Mouse (Mus musculus): ENCODE measurements around the gene Cyfip1. TPM values are rescaled to one million over a fixed set of nuclear protein-coding genes. Genes with fewer than 3 reads are reported as not detected.

Gene Cyfip1
- polyA plus RNA-seq, 1 experiment from 2014 or later = 83.7 TPM

GRCm38 (mm10) chr7:55868247-55868646, 26.7 kb downstream of the Cyfip1 start:
- 84% methylated on average over 7 of the region's 7 CpGs for WGBS

GRCm38 (mm10) chr7:55869220-55869619, 27.7 kb downstream of the Cyfip1 start:
- Histone ChIP-seq H3K9ac (no peak overlapping the region), H3K27ac (no peak overlapping the region), H3K4me2 (replicated peaks) (no peak overlapping the region), H3K4me3 (no peak overlapping the region), H3K9me3 (replicated peaks) (no peaks in the 10 kb centered on the region), H3K4me1 (no peaks in the 10 kb centered on the region), H3K36me3 (peaks cover 19% of the 10 kb centered on the region), H3K27me3 (no peaks in the 10 kb centered on the region)
- 81% methylated on average over 3 of the region's 3 CpGs for WGBS
- no peak for ATAC-seq (ENCODE audit: low FRiP score)

More at GRCm38 (mm10) chr7:55868247-55868646, 26.7 kb downstream of the Cyfip1 start:
- H3K9ac ChIP-seq = no peak overlapping the region
- H3K4me3 ChIP-seq = no peak overlapping the region
- no peak for ATAC-seq (ENCODE audit: low FRiP score)
- H3K4me1 ChIP-seq = no peaks in the 10 kb centered on the region
- no peak overlapping the region for H3K4me2 ChIP-seq (replicated peaks)
- H3K36me3 ChIP-seq = peaks cover 10% of the 10 kb centered on the region; the same call in 1 of the 2 replicates
- no peaks in the 10 kb centered on the region for H3K27me3 ChIP-seq
- no peaks in the 10 kb centered on the region for H3K9me3 ChIP-seq (replicated peaks)
- H3K27ac ChIP-seq = no peak overlapping the region

GRCm38 (mm10) chr7:55870340-55871020, 28.9 kb downstream of the Cyfip1 start:
- Histone ChIP-seq H3K4me2 (replicated peaks) (no peak overlapping the region), H3K36me3 (peaks cover 31% of the 10 kb centered on the region), H3K27ac (no peak overlapping the region), H3K9ac (no peak overlapping the region), H3K4me1 (no peaks in the 10 kb centered on the region), H3K27me3 (no peaks in the 10 kb centered on the region), H3K9me3 (replicated peaks) (no peaks in the 10 kb centered on the region), H3K4me3 (no peak overlapping the region)
- 92% methylated on average over 6 of the region's 6 CpGs for WGBS
- ATAC-seq (ENCODE audit: low FRiP score) = no peak

DNA sequence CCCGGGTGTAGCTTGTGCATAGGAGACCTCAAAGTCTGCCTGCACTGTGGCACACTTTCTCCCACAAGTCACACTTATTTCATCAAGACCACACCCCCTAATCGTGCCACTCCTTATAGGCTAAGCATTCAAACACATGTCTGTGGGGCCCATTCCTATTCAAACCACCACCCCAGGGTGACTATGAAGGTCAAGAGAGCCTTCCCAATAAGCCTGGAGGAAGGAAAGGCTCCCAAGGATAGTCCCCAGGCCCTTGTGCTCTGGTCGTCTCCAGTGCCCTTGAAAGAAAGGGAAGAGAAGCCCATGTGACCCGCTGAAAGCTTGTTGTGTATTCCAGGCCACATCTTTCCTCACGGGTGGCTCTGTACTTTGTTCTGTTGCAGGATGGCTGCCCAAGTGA, 29.9 kb downstream of the Cyfip1 start:
- Histone ChIP-seq H3K9ac (no peak overlapping the region), H3K4me1 (no peaks in the 10 kb centered on the region), H3K4me2 (replicated peaks) (no peak overlapping the region), H3K9me3 (replicated peaks) (no peaks in the 10 kb centered on the region), H3K27me3 (no peaks in the 10 kb centered on the region), H3K36me3 (peaks cover 35% of the 10 kb centered on the region), H3K27ac (no peak overlapping the region), H3K4me3 (no peak overlapping the region)
- ATAC-seq (ENCODE audit: low FRiP score) = no peak
- WGBS = 80% methylated on average over 5 of the region's 5 CpGs

- H3K27me3 ChIP-seq = no peaks in the 10 kb centered on the region
- 95% methylated on average over 7 of the region's 7 CpGs for WGBS
- no peaks in the 10 kb centered on the region for H3K4me1 ChIP-seq
- no peak overlapping the region for H3K9ac ChIP-seq
- H3K4me3 ChIP-seq = no peak overlapping the region
- H3K4me2 ChIP-seq (replicated peaks) = no peak overlapping the region
- H3K36me3 ChIP-seq = peaks cover 64% of the 10 kb centered on the region
- ATAC-seq (ENCODE audit: low FRiP score) = no peak
- H3K27ac ChIP-seq = no peak overlapping the region
- H3K9me3 ChIP-seq (replicated peaks) = no peaks in the 10 kb centered on the region
These were observed 33.2 kb downstream of the Cyfip1 start for GRCm38 (mm10) chr7:55874703-55875102.

- Histone ChIP-seq H3K4me3 (no peak overlapping the region), H3K9me3 (replicated peaks) (no peaks in the 10 kb centered on the region), H3K27ac (no peak overlapping the region), H3K4me1 (no peaks in the 10 kb centered on the region), H3K36me3 (peaks cover 75% of the 10 kb centered on the region), H3K27me3 (no peaks in the 10 kb centered on the region), H3K9ac (no peak overlapping the region), H3K4me2 (replicated peaks) (no peak overlapping the region)
- WGBS = 92% methylated on average over 10 of the region's 10 CpGs
- no peak for ATAC-seq (ENCODE audit: low FRiP score)
These were observed 36.2 kb downstream of the Cyfip1 start for GRCm38 (mm10) chr7:55877721-55878120.

DNA sequence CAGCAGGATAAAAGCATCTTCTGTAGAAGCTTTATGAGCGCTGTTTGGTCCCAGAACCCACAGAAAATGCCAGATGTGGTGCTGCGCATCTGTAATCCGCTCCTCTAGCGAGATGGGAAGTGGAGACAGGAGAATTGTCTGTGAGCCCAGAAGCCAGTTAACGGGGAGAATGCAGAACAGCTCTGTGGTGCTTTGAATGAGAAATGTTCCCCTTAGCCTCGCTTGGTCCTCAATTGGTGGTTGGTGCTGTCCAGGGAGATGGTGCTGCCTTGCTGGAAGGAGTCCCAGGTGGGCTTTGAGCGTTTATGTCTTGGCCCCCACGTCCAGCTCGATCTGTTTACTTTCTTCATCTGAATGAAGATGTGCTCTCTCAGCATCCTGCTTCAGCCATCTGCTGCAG, 39.3 kb downstream of the Cyfip1 start:
- Histone ChIP-seq H3K9ac (no peak overlapping the region), H3K36me3 (peaks cover 49% of the 10 kb centered on the region), H3K4me2 (replicated peaks) (no peak overlapping the region), H3K27ac (no peak overlapping the region), H3K4me3 (no peak overlapping the region), H3K4me1 (no peaks in the 10 kb centered on the region), H3K9me3 (replicated peaks) (no peaks in the 10 kb centered on the region), H3K27me3 (no peaks in the 10 kb centered on the region)
- no peak for ATAC-seq (ENCODE audit: low FRiP score)
- 86% methylated on average over 9 of the region's 9 CpGs for WGBS

- WGBS = 95% methylated on average over 4 of the region's 4 CpGs
- no peak overlapping the region for H3K27ac ChIP-seq
- H3K36me3 ChIP-seq = peaks cover 42% of the 10 kb centered on the region
- H3K9ac ChIP-seq = no peak overlapping the region
- no peaks in the 10 kb centered on the region for H3K4me1 ChIP-seq
- ATAC-seq (ENCODE audit: low FRiP score) = no peak
- H3K4me2 ChIP-seq (replicated peaks) = no peak overlapping the region
- H3K27me3 ChIP-seq = no peaks in the 10 kb centered on the region
- H3K4me3 ChIP-seq = no peak overlapping the region
- H3K9me3 ChIP-seq (replicated peaks) = no peaks in the 10 kb centered on the region
These were observed 47.1 kb downstream of the Cyfip1 start for GRCm38 (mm10) chr7:55888603-55889002.

DNA sequence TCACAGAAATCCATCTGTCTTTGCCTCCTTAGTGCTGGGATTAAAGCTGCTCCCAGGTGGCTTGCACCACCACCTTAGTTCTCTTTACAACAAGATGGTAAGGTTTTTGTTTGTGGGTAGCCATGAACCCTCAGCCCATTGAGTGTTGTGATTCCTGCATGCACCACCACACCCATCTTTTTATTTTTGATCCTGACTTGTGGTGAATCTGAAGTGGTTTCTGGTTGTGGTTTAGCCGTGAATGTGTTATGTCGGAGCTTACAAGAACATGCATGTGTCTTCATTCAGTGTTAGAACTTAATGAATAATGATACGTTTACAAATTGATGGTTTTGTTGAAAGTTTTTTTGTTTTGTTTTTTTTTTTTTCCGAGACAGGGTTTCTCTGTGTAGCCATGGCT, 48.5 kb downstream of the Cyfip1 start:
- Histone ChIP-seq H3K27ac (no peak overlapping the region), H3K9ac (no peak overlapping the region), H3K4me2 (replicated peaks) (no peak overlapping the region), H3K9me3 (replicated peaks) (no peaks in the 10 kb centered on the region), H3K27me3 (no peaks in the 10 kb centered on the region), H3K36me3 (peaks cover 44% of the 10 kb centered on the region), H3K4me3 (no peak overlapping the region), H3K4me1 (no peaks in the 10 kb centered on the region)
- 90% methylated on average over 4 of the region's 4 CpGs for WGBS
- no peak for ATAC-seq (ENCODE audit: low FRiP score)

DNA sequence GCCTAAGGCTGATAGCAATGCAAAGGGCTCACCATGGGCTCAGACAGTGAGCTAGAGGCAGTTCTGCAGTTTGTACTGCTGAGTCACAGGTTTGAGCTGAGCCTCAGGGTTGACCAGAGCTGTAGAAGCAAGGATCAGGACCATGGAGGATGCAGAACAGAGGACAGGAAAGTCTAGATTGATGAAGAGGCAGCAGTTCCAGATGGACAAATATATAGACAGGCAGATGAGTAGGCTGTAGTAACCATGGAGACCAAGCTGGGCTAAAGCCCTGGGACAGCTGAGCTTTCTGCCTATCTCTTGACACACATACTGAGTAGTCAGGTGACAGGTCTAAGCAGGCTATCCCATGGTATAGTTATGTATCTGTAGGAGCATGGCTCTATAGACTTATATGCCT, 49.2 kb downstream of the Cyfip1 start:
- no peak overlapping the region for H3K9ac ChIP-seq
- H3K36me3 ChIP-seq = peaks cover 45% of the 10 kb centered on the region
- no peaks in the 10 kb centered on the region for H3K4me1 ChIP-seq
- no peaks in the 10 kb centered on the region for H3K9me3 ChIP-seq (replicated peaks)
- no peaks in the 10 kb centered on the region for H3K27me3 ChIP-seq
- ATAC-seq (ENCODE audit: low FRiP score) = no peak
- H3K4me3 ChIP-seq = no peak overlapping the region
- no peak overlapping the region for H3K4me2 ChIP-seq (replicated peaks)
- H3K27ac ChIP-seq = no peak overlapping the region

- H3K9ac ChIP-seq = no peak overlapping the region
- H3K4me2 ChIP-seq (replicated peaks) = no peak overlapping the region
- WGBS = 83% methylated on average over 11 of the region's 11 CpGs
- no peak overlapping the region for H3K27ac ChIP-seq
- no peak for ATAC-seq (ENCODE audit: low FRiP score)
- no peaks in the 10 kb centered on the region for H3K9me3 ChIP-seq (replicated peaks)
- H3K27me3 ChIP-seq = no peaks in the 10 kb centered on the region
- H3K36me3 ChIP-seq = peaks cover 54% of the 10 kb centered on the region
- H3K4me3 ChIP-seq = no peak overlapping the region
- no peaks in the 10 kb centered on the region for H3K4me1 ChIP-seq
These were observed 50.3 kb downstream of the Cyfip1 start for GRCm38 (mm10) chr7:55891797-55892196.

DNA sequence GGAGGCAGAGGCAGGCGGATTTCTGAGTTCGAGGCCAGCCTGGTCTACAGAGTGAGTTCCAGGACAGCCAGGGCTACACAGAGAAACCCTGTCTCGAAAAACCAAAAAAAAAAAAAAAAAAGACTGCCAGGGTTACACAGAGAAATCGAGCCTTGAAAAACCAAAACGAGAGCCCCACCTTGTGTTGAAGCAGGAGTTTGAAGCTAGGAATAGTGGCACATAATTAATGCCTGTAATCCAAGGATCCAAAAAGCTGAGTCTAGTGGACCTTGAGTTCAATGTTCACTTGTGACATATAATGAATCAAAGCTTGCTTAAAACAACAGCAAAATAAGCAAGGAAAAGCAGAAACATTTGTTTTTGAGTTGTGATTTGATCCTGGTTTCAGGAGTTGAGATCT, 62.2 kb downstream of the Cyfip1 start:
- no peaks in the 10 kb centered on the region for H3K4me1 ChIP-seq
- no peaks in the 10 kb centered on the region for H3K27me3 ChIP-seq
- no peak for ATAC-seq (ENCODE audit: low FRiP score)
- H3K4me3 ChIP-seq = no peak overlapping the region
- H3K36me3 ChIP-seq = peaks cover 82% of the 10 kb centered on the region
- H3K9me3 ChIP-seq (replicated peaks) = no peaks in the 10 kb centered on the region
- H3K4me2 ChIP-seq (replicated peaks) = no peak overlapping the region
- no peak overlapping the region for H3K9ac ChIP-seq
- WGBS = 90% methylated on average over 4 of the region's 5 CpGs
- no peak overlapping the region for H3K27ac ChIP-seq

- Histone ChIP-seq H3K27ac (no peak overlapping the region), H3K27me3 (no peaks in the 10 kb centered on the region), H3K9ac (no peak overlapping the region), H3K4me1 (no peaks in the 10 kb centered on the region), H3K4me3 (no peak overlapping the region), H3K4me2 (replicated peaks) (no peak overlapping the region), H3K36me3 (peaks cover 78% of the 10 kb centered on the region), H3K9me3 (replicated peaks) (no peaks in the 10 kb centered on the region)
- no peak for ATAC-seq (ENCODE audit: low FRiP score)
- WGBS = 79% methylated on average over 2 of the region's 2 CpGs
These were observed 63.9 kb downstream of the Cyfip1 start for GRCm38 (mm10) chr7:55905449-55905848.
